Mouse (Mus musculus): ENCODE measurements at regions not wholly inside any gene's neighbourhood (a gene's known extent, or its start where the extent isn't known, plus 50 kb on each side); places are given as distances from the start of the nearest gene placed in this dataset.
A peak's percentile ranks its signal among the peaks of the same experiment; 100 is the strongest.

DNA sequence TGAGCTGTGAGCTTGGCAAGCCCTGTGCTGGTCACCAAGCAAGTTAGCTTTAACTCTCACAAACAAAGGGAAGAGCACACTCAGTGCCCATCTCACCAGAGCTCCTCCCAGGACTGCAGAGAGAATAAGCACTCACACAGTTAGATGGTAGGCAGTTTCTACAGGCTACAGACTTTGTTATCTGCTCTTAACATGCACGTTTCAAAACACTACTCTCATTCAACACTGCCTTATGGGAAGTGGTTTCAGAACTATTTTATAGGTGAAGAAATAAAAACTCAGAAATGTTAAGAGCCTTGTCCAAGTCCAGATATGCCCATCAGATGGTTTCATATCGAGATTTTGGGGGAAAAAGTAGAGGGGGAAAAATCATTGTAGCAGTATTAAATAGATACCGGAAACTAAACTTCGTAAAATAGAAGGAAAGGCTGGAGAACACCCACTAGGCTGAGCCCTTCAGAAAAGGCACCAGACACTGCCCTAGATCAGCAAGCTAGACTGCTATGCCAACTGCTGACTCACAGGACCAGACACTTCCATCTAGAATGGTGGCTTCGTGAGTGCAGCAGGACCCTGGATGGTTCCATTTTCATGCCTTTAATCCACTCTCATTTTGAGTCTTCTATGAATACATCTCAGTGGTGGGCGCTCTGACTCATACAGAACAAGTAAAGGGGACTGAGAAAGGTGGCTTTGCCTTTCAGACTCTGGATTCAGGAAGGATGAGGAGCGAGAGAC, 51.3 kb upstream of the Serbp1 start:
- no peak for DNase-seq (ENCODE audit: low spot score in 2 of 2)

DNA sequence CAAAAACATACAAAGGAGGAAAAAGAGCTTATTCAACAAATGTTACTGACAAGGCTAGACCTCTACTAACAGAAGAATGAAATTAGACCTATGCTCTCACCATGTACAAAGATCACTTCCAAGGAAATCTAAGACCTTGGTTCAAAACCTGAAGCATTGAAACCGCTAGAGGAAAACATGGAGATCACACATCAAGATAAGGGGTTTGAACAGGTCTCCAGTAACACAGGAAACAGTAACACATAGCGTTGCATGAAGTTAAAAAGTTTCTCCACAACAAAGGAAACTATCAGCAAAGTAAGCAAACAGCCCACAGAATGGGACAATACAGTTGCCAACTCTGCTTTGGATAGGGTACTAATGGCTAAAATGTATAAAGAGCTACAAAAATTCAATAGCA, 53.3 kb upstream of the Serbp1 start:
- no peak for DNase-seq (ENCODE audit: low spot score in 2 of 2)

DNA sequence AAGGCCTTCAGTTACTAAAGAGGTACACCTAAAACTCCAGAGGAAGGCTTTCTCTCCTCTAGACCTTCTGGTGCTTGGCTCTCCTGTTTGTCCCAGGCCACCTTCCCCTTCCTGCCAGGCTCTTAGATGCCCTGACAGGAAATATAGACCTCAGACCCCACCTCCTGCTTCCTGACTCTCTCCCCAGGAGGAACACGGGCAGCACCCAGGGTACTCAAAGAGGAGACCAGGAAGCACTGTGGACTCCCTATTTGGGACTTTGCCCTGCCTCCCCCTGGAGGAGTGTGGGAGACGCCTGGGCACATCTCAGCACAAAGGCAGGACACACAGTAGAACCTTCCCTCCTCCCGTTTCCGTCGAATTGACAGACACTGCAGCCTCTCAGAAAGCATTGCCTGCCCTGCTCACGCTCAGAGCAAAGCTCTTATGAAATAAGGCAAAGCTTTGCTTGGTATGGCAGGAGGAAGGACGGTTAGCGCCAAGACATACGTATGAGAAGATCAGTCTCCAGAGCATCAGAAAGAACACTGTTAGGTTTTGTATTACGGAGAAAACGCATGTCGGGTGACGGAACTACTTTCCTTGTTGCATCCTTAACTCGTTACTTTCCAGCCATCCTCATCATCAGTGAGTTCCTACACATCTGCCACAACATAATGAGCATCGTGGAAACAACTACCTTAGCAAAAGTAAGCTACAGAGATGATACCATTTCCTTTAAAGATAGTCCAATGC, 54.3 kb upstream of the Serbp1 start:
- DNase-seq (ENCODE audit: low spot score in 2 of 2) = no peak

DNA sequence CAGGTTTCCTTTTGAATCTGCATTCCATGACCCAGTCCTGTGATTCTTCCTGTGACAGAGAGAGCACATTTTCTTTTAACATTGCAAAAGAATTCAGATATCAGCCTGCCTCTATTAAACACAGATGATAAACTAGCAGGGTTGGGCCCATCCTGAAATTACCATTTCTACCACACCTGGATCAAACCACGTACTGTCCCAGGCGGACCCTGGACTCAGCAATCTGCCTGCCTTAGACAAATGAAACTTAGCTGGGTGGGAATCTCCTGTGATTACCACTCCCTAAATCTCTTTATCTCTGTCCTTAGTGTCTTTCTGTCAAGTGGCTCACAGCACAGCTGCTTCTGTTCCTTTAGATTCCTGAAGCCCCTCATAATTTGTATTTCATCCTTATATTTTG, 55.5 kb upstream of the Serbp1 start:
- DNase-seq (ENCODE audit: low spot score in 2 of 2) = no peak

DNA sequence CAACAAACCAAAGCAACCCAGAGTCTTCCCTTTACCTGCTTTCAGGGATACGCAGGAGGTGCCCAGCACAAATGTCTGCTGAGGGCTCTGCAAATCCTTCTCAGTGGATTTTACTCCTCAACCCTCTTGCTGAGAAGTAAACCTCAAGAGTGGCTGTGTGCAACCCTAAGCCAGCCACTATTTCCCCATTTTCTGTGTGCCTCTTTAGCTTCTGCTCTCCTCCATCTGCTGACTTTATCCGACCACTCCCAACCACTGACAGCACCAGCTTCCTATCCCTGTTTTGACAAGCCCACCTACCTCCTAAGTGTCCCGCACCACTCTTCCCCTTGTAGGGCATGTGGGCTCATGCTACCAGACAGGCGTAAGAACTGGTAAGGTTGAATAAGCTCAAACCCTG, 56.5 kb upstream of the Serbp1 start:
- DNase-seq (ENCODE audit: low spot score in 2 of 2) = no peak

DNA sequence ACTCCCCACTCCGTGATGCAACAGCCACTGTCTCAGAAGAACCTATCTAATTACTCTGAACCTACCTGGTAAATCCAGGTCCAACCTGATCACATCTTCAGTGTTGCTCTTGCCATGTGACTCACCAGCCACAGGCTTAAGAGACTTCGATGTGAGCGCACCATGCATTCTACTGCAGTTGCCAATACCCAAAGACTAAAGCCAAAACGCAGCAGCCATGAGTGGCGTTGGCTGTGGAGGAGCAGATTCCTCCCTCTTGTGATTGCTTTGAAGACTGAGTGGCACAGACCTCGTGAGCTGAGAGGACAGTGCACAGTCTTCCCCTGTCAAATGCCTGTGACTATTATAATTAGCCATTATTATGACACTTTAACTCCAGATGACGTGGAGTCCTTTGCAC, 58.6 kb upstream of the Serbp1 start:
- no peak for DNase-seq (ENCODE audit: low spot score in 2 of 2)

DNA sequence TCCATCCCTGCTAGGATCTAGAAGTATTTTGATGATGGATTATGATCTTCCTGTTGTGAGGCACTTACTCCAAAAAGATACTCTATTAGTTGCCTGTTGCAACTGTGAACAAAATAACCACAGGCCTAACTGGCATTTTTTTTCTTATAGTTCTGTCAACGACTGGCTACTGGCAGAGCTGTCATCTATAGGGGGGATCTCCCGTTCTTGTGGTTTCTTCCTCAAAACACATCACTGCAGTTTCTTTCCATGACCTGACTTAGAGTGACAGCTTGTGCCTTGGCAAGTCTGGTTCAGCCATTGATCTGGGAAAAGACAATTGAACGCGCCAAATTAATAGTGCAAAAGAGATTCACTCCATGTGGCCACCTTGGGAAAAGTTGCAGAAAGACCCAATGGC, 59.4 kb upstream of the Serbp1 start:
- DNase-seq (ENCODE audit: low spot score in 2 of 2) = no peak

DNA sequence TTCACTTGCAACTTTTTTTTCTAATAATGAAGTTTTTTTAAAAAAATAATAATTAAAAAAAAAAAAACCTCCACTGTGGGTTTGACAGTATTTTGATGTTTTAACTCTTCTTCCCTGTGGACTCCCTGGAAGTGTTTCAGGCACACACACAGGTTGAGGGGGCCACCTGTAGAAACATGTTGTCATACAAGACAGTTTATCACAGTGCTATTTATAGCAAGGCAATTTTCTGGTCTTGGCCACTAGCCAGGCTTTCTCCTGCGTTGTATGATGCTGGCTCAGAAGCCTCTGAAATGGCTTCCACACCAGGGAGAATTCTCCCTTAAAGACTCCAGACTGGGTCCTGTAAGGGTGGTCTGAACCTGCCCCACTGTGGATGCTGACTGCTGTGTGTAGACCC, 59.9 kb upstream of the Serbp1 start:
- DNase-seq (ENCODE audit: low spot score in 2 of 2) = no peak

DNA sequence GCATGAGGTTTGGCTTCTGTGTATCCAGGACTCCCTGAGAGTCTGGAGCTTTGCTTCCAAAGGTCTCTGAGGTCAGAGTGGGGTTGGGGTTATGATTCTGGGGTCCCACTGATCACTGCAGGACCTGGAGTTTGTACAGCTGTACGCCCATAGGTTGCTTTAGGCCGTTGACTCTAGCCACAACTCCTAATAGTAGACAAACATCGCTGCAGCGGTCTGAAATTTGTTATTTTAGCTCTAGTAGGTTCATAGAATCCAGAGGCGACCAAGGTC, 67.4 kb upstream of the Serbp1 start:
- no peak for DNase-seq (ENCODE audit: low spot score in 2 of 2)

DNA sequence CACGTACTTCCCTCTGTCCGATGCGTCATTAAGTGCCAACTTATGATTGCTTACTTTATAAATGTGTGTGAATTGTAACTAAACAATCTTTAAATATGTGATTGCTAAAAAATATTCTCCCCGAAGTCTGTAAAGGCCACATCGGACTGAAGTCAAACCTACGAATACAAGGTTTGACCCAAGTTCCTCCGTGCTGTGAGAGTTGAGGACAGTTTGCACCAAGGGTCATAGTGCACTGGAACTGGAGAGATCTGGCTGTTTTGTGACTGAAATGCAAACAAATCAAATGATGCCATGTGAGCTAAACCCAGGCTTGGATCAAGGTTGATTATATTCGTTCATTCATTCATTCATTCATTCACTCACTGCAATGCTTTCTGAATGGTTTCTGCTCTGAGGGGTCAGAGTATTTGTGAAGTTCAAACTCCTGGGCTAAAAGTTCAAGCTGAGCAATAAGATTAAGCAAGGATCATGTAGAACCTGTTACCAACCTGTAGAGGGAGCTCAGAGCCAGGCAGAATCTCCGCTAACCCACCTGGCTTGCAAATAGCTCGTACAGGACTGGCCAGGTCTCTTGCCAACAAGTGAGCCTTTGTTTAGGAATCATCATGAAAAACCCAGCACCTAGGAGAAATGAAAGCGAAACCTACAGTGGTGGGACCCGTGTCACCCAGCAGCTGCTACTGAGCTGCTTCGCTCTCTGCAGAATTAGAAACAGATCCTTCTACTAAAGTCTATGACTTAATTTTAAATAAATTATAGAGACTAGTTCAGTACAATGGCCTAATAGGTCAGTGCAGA, 67.9 kb upstream of the Serbp1 start:
- peak in 1 of 2 experiments; percentile 37 for DNase-seq (ENCODE audit: low spot score in 2 of 2)

DNA sequence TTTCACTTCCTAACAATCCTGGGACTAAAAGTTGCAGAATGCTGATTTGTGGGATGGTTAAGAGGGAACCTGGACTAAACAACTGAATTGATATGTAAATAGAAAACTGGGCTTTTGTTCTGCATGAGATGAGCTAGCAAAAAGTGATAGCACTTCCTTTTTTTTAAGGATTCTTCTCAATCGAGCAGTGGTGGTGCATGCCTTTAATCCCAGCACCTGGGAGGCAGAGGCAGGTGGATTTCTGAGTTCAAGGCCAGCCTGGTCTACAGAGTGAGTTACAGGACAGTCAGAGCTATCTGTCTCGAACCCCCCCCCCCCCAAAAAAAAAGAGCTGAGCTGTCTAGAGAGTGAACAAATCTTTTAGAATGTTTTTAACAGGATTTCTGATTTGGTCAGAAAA, 69.2 kb upstream of the Serbp1 start:
- no peak for DNase-seq (ENCODE audit: low spot score in 2 of 2)

DNA sequence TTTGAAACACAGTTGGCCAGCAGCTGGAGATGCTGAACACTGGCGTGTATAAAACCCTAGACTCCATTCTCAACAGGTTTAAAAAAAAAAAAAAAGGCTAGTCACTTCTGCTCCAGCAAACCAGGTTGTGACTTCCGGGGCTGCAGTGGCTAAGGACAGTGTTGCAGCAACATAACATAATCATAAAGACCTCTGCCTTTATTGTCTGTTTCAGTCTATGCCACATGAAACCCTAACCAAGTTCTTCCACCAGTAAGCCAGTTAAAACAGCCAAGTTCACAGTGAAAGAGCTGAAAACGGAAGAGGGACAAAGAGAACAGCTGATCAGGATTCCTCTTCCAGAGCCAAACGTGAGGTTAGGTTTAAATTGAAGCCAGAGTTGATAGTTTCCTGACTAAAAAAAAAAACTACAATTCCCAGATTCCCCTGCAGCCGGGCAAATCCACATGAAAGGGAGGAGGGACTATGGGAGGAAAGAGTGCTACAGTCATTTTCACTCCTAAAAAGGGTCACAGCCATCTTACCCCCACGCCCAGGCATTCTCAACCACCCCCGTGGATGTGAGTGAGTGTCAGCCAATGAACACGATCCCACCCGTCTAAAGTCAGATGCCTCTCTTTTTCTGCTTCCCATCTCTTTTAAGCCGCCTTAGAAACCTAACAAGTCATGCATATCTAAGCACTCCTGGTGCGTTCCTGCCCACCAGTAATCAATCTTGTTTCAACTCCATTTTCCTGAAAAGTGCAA, 69.8 kb upstream of the Serbp1 start:
- DNase-seq (ENCODE audit: low spot score in 2 of 2) = peak; percentile 17 to 32

DNA sequence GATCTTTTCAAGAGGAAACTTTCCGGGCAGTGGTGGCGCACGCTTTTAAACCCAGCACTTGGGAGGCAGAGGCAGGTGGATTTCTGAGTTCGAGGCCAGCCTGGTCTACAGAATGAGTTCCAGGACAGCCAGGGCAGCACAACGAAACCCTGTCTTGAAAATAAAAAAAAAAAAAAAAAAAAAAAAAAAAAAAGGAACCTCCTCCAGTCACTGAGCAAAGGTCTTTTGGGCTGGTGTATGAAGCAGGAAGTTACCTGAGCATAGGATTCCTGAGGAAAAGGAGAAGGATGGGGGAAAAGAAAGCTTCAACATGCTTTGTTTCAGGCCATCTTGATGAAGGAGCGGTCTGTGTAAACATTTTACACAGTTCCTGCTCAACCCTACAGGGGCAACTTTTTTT, 72.9 kb upstream of the Serbp1 start:
- no peak for DNase-seq (ENCODE audit: low spot score in 2 of 2)

DNA sequence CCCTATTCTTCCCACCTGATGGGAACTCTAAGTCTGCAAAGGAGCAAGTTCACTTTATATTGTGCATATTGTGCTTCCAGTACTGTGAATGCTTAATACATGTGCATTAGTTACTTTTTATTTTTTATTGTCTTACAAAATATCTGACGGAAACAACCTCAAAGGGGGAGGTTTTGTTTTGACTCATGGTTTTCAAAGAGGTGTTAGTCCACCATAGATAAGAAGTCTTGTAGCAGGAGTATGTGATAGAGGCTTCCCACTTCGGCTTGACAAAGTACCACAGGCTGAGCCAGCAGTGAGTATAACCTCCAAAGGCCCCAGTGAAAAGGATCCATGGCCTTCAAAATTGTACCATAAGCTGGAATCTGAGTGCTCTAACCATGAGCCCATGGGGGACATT, 74.0 kb upstream of the Serbp1 start:
- DNase-seq (ENCODE audit: low spot score in 2 of 2) = no peak

DNA sequence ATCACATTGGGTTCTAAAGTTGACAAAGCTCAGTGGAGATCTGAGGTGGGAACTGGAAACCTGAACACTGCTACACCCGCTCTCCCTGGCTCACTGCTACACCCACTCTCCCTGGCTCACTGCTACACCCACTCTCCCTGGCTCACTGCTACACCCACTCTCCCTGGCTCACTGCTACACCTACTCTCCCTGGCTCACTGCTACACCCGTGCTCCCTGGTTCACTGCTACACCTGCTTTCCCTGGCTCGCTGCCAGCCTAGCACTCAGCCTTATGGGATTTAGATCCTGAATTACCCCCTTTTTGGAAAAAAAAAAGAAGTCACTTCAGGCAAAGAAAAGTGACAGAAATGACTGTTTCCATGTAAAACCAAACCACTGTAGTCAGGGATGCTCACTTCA, 75.2 kb upstream of the Serbp1 start:
- no peak for DNase-seq (ENCODE audit: low spot score in 2 of 2)

DNA sequence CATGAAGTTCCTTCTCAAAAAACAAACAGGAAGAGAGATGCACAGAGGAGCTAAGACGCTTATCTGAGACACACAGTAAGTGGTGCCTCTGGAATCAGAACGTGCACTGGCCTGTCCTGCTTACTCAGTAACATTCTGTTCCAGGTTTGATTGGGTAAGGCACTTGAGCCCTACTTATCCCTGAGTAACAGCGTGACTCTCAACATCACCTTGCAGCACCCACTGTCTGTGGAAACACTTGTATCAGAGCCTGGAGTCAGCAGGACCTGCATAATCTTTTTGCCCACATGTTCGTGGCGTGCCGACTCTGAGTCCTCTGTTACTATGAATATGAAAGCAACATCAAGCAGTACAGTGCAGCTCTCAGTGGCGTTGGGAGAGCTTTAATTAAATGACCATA, 76.4 kb upstream of the Serbp1 start:
- no peak for DNase-seq (ENCODE audit: low spot score in 2 of 2)

DNA sequence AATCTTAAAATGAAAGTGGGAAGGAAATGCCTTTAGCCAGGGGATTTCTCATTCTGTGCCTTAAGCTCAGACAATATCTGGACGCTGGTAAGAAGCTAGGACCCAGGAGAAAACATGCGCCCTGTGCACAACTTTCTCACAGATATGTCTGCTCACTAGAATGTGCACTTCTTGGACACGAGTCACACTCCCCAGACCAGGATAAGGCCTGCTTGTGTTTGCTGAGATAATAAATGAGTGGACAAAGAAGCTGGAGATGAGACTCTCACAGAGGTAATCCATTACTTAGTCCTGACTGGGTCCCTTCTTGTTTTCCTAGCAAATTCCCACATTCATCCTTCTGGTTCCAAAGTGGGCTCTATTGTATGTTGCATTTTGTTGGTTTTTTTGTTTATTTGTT, 77.4 kb upstream of the Serbp1 start:
- DNase-seq (ENCODE audit: low spot score in 2 of 2) = no peak

DNA sequence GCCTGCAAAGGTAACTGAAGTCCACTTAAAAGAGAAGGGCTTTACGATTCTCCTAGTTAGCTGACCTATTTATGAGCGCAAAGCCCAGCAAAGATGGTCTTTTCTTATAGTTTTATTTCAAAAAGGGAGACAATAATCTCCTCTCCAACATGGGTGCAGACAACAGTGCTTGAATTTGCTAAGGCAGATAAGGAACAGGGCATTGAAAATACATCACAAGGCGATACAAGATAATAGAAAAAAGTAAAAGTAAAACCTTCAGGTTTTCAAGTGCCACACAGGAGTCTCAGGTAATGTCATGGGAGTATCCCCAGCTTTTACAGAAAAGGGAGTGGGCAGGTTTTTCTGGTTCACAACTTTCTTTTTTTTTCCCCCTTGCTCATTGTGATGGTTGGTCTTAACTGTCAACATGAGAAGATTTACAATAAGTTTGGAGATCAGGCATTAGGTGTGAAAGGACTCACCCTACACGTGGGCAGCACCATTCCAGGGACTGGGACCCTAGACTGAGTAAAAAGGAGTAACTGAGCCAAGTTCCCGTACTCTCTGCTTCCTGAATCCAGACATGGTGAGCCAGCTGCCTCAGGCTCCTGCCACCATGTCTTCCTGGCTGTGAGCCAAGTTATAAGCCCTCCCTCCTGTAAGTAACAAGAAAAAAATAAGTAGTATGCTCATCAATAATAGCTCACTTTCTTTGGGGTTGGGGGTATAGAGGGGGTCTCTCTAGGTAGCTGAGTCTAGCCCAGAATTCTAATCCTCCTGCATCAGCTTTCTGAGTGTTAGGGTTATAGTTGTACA, 78.1 kb upstream of the Serbp1 start:
- DNase-seq (ENCODE audit: low spot score in 2 of 2) = no peak

DNA sequence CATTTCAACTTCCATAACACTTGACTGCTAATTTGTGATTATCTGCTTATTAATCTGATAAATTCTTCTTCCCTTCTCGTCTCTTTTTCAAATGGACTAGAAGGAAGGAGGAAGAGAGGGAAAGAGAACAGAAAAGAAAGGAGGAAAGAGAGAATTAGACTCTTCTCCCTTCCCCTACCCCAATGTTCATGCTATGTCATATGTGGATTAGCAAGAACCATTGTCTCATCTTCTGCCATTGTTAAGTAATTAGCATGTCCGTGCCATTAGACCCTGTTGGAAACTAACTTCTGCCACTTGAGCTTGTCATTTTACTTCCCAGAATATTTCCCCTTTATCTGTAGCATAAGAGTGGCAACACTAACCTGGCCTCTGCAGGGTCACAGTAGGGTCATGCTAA, 78.8 kb upstream of the Serbp1 start:
- no peak for DNase-seq (ENCODE audit: low spot score in 2 of 2)

DNA sequence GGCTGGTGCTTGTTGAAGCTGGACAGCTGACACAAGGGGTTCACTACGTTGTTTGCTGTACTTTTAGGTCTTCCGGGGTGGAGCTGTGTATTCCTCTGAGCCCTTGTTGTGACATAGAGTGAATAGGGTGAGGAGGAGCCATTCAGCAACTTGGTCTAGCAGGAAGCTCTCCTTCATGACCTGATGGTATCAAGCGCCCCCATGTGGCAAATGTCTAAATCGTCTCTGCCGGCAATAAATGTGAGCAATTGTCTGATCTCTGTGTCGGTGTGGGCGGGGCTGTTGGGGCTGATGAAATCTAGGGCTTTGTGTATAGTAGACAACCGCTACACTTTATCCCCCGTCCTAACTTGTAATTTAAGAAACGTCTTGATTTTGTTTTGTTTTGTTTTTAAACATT, 79.2 kb upstream of the Serbp1 start:
- DNase-seq (ENCODE audit: low spot score in 2 of 2) = peak; percentile 70 to 85

DNA sequence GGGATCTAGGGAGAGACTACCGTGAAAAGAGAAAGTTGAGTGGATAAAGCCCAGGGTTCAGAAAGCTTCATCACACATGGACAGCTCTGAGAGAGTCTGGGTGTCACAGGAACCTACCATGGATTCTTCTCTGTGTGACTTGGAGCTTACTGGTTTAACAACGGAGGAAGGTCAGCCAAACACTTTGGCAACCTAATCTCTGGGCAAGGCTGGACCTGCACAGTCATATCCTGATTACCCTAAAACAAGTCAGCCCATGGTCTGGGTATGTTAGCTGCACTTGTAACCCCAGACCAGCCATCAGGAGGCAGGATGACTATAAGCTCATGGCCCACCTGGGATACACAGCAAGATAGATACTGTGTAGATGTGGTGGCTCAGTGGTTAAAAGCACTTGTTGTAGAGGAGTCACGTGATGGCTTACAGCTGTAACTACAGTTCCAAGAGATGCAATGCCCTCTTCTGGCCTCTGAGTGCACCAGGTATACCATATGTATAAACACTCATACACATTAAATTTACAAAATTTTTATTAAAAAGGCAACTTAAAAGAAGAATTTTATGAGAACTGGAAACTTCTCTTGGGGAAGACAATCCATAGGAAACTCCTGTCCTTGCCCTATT, 85.0 kb upstream of the Serbp1 start:
- DNase-seq (ENCODE audit: low spot score in 2 of 2) = no peak

Data from layer of hippocampus, adult 8-10 months (tissue).